Mouse (Mus musculus) mouse trophoblast stem cell (cell line): ENCODE data around the gene Asxl2.
"Not testable (repeated sequence)": the region's sequence is repeated elsewhere in the genome, so short reads cannot be mapped to it uniquely, and the experiment has no call there.

Experiments
- in situ Hi-C, 2 experiments: fragments of 300-500 bp; cut with MseI, MboI; formaldehyde crosslinking; loops; 2 replicates in 1 of 2; 3 replicates in 1 of 2; pipeline ENCODE4 v1.15.1; 2025

Gene Asxl2

GRCm38 (mm10) chr12:3426530-3427034 is at the start of gene Asxl2:
Asxl2 (plus strand) TSS chr12:3426857.
- in situ Hi-C loops = no loop called here

DNA sequence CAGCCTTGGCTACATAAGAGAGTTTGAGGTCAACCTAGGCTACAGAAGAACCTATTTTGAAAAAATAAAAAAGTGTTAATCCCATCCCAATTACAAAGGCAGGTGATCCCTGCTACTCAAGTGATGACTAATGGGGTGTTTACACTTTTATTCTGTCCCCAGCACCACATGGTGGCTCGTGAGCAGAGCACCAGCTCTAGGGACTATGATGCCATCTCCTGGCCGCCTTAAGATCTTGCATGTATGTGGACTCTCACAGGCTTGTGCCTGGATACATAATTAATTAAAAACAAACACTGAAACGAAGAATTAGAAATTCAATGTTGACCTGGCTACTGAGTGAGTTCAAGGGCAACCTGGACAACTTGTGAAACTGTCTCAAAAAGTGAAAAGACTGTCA is 49.5 kb upstream of the Asxl2 start:
- in situ Hi-C loops = loop anchor here in 1 of 2 experiments (10.0 kb wide), 1 partner anchor 122 kb away; no protein-coding TSS in a partner anchor

DNA sequence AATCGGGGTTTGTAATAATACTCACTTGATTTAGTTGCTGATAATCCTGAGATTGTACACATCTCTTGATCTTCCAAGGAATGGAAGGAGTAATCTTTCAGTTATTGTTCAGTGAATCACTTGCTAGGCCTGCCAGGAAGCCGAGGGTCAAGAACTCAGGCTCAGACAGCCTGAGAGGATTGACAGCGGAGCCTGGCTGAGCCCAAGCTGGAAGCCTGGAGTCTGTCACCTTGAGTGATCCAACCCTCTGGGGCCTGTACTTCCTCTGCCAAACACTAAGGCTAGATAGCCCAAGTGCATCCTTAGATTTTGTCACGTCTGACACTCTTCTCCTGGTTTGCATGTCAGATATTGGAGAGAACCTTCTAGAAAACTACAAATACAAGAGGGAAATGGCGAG is 48.9 kb upstream of the Asxl2 start:
- in situ Hi-C loops = loop anchor here in 1 of 2 experiments (10.0 kb wide), 1 partner anchor 123 kb away; no protein-coding TSS in a partner anchor

DNA sequence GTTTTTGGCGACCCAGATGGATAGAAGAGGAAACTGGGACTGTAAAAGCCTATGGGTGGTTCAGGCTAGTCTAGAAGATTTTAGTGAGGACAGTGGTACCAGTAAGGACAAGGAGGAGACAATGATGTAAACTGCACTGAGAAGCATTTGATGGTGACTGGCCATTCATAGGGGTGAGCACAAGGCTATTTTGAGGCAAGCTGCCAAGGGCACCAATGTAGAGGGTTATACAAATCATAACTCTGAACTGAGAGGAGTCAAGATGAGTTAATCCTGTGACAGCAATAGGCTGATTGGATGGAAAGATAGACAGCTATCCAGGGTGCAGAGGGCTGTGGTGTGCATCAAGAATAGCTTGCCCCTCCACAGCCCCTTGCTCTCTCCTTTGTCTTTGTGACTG is 41.8 kb upstream of the Asxl2 start:
- in situ Hi-C loops = no loop called here

- in situ Hi-C loops = no loop called here
These were observed 41.4 kb upstream of the Asxl2 start for GRCm38 (mm10) chr12:3385271-3385670.

DNA sequence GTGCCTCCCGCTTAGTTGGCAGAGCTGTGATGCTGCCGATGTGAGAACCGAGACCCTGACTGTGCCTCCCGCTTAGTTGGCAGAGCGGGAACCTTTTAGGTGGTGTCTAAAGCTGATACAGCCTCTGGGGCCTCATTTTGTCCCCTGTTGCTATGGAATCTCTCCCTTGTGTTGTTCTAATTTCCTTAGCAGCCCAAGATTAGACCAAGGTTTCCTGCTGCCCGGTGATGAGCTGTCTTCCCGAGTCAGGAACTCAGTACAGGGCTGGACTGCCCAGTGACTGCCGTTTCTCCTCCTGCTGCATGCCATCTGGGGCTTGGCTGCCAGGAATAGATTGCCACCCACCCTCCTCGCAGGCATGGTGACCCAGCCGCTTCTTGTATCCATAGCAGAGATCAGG is 40.7 kb upstream of the Asxl2 start:
- in situ Hi-C loops = no loop called here

- in situ Hi-C loops = no loop called here
These were observed 38.8 kb upstream of the Asxl2 start for GRCm38 (mm10) chr12:3387891-3388290.

DNA sequence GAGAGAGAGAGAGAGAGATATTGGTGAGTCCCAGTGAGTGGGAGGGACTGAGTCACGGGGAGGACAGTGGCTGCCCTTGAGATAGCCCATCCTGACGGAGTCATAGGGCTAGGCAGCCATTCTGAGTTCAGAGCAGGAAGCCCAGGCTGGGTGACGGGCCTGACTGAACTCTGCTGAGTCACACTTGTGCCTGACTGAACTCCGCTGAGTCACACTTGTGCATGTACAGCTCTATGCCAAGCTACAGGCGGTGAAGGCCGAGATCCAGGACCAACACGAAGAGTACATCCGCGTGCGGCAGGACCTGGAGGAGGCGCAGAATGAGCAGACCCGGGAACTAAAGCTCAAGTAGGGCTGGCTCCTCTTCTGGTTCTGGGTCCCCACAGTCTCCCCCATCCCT is 37.3 kb upstream of the Asxl2 start:
- in situ Hi-C loops = no loop called here

DNA sequence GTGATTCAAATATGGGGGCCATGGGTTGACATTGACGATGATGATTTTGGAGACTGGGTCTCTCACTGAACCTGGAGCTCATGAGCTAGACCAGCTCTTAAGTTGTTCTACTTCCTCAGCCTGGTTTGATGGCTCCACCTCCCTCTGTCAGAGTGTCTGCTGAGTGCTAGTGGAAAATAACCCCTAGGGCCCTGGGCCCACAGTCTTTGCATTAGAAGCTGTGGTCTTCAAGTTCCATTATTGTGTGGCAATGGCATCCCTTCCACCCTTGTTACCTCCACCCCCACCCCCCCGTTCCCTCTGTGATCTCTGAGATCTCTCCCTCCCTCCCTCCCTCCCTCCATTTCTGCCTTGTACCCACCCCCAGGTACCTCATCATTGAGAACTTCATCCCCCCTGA is 36.6 kb upstream of the Asxl2 start:
- in situ Hi-C loops = no loop called here

DNA sequence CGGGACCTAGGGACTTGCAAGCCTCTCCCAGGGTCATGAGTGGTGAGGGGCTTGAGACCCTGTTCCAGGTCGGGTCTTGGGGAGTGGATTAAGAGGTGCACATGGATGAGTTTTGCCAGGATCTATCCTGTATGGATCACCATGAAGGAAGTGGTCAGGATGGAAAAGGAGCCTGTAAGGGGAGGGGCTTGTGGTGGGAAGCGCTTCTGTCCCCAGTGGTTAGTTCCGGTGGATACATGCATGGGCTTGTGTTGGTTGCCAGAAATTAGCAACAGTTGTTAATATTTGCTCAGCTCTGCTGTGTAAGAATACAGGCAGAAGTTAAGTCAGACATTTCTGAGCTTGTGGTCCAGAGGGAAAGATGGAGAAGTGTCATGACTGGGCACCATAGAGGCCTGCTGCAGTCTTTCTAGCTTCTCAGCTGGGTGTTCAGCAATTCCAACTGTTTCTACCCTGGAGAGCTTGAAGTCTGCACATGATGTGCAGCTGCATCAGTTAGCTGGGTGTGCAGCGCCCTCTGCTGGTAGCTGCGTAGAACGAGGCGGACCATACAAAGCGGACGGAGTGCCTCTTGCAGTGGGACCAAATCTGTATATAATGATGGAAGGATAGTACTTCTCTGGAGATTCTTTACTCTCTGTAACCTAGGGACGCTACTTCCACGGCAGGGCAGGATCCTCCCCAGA is 35.9 kb upstream of the Asxl2 start:
- in situ Hi-C loops = no loop called here

DNA sequence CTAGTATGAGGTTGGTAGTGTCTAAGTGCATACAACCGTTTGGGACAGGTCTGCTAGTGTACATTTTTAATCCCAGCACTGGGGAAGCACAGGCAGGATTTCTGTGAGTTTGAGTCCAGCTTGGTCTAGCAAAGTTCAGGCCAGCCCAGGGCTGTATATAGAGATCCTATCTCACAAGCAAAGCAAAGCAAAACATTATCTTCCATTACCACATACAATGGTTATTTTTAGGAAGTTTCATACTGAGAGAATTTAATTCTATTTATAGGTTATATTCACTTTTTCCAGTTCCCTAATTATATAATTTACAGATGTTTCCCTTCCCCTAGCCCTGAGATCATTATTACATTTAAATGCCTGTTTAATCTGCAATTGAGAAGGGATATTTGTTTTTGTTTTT is 35.4 kb upstream of the Asxl2 start:
- in situ Hi-C loops = no loop called here

GRCm38 (mm10) chr12:3393140-3393539 is 33.5 kb upstream of the Asxl2 start:
- in situ Hi-C loops = no loop called here

GRCm38 (mm10) chr12:3396931-3397330 is 29.7 kb upstream of the Asxl2 start:
- in situ Hi-C loops = no loop called here

GRCm38 (mm10) chr12:3405662-3406061 is 21.0 kb upstream of the Asxl2 start:
- in situ Hi-C loops = not testable (repeated sequence)

- in situ Hi-C loops = no loop called here
These were observed 20.1 kb upstream of the Asxl2 start for GRCm38 (mm10) chr12:3406585-3406984.

- in situ Hi-C loops = no loop called here
These were observed 11.7 kb upstream of the Asxl2 start for GRCm38 (mm10) chr12:3414956-3415355.

DNA sequence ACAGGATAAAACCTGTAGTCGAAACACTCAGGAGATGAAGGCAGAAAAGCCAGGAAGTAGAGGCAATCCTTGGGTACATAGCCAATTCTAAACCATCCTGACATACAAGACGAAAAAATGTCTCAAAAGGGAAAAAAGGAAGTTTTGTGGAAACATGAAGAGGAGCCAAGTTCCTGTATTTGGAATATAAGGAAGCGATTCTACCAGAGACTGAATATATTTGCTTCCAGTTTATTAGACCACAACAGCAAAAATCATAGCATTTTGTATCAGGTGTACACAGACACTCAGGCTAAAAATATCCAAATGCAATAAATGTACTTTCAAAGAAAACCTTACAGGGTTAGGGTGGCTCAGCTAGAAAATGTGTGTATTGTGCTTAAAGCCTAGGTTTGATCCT is 7.9 kb upstream of the Asxl2 start:
- in situ Hi-C loops = no loop called here

GRCm38 (mm10) chr12:3420519-3420918 is 6.1 kb upstream of the Asxl2 start:
- in situ Hi-C loops = no loop called here

DNA sequence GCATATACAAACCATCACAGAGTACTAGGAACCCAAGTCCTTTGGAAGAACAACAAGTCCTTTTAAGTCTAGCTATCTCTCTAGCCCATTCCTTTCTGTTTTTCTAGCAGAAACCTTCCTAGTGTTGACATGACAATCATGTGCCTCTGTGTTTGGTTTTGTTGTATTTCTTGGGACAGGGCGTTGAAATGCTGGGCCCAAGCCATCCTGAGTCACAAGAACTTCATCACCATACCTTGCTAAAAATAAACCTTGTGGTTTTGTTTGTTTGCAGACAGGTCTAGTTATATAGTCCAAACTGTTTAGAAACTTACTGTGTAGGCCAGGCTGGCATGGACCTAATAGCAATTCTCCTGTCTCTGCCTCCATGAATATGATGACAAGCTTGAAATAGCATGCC is 3.9 kb upstream of the Asxl2 start:
- in situ Hi-C loops = no loop called here

GRCm38 (mm10) chr12:3424179-3424578 is 2.5 kb upstream of the Asxl2 start:
- in situ Hi-C loops = no loop called here

DNA sequence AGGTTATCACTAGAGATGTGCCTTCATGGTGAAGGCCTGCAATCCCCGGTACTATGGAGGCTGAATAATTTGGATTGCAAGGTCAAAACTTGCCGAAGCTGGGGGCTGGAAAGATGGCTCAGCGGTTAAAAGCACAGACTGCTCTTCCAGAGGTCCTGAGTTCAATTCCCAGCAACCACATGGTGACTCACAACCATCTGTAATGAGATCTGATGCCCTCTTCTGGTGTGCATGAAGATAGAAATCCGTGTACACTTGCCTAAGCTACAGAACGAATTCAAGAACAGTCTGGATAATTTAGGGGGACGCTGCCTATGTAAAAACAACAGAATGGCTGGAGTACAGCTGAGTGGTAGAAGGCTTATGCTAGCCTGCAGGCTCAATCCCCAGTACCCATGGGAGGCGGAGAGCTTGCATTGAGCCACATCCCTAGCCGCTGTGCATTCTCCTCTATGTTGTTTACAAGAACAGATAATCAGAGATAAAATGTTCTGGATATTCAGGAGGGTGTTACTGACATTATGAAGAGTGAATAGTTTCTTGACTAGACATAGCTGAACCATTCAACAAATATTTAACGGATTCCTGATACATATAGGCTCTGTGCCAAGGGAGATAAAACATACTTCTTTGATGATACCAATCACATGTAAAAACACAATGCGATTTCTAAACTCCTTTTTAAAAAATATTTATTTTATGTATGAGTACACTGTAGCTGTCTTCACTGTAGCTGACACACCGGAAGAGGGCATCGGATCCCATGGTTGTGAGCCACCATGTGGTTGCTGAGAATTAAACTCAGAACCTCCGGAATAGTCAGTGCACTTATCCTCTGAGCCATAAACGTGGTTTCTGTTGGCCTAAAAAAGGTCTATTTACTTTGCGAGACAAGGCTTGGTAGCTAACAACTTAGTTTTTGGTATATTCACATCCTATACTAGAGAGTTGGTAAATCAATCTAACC is 999 bp upstream of the Asxl2 start:
- in situ Hi-C loops = no loop called here

DNA sequence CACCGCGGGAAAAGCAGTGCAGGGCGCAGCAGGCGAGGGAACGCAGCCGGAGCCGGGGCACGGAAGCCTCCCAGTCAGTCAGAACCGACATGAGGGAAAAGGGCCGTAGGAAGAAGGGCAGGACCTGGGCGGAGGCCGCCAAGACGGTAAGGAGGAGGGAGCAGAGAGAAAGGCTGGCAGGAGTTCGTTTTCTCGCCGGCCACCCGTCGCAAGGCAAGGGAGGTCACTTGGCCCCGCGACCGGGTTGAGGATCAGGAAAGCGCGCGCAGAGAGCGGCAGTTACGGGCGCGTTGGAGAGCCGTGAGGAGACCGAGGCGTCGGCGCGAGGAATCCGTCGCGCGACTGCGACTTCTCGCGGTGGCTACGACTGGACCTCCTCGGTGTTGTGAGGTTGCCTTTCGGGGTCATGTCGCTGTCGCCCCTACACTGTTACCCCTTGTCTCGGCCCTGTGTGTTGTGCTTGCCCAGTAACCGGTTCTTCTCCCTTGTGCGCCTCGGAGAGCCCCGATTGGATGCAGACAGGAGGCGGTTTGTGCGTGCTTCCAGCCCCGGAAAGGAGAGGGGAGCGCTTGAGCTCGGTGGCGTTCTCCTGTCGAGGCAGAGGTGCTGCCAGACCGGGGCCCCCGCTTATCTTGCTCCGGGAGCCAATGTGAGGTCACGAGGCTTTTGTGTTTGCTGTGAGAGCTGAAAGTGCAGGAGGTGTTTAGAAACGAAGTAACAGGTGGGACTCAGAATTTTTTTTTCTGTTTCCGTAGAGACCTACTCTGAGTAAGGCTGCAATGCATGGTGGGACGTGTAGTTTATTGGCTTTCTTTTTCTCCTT is 621 bp downstream of the Asxl2 start:
- in situ Hi-C loops = no loop called here
